20 mouse cellular contexts compared by ENCODE assay signal in the genomic region with DNA sequence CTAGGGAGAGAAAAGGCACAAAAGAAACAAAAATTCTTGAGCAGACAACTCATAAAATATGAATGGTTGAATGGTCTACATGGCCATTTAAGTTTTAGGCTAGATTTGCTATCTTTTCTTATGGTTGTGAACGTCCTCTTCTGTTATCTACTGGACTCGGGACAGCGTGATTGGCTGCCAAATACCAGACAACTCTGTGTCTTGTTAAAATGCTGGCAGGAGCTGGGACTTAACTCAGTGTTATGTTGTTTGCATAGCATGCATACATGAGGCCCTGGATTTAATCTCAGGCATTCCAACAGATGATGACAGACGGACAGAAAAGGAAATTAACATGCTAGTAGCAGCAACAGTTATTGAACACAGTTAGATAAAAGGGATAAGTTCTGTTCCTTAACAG.
A peak's percentile ranks its signal among the peaks of the same experiment; 100 is the strongest.
DNase-seq lines count a peak whose midpoint lies in the region; ATAC-seq and TF ChIP-seq lines count a peak whose summit lies in the region.
"Had no signal": no experiment of that assay in that cellular context is flagged by ENCODE, and none has a peak within 500 bp of the region (broad histone marks: within the 10 kb centered on the region; RNA-seq: fewer than 3 reads in every experiment).

No protein-coding gene starts in this region.

- no peak for TF ChIP-seq CTCF in layer of hippocampus, adult 2 months (conservative IDR thresholded peaks at IDR 0.05)

- H3K27me3 ChIP-seq in embryonic facial prominence, embryonic 14.5 days (replicated peaks; ENCODE audit: control insufficient read depth, insufficient read depth, low read length), result no peaks in the 10 kb centered on the region
- H3K27me3 ChIP-seq in embryonic facial prominence, embryonic 10.5 days (replicated peaks; ENCODE audit: low read depth, poor library complexity, severe bottlenecking), result no peaks in the 10 kb centered on the region
- no peaks in the 10 kb centered on the region for H3K27me3 ChIP-seq in heart, embryonic 16.5 days (ENCODE audit: control insufficient read depth, insufficient read depth, low read length)
- H3K27me3 ChIP-seq: embryonic facial prominence, embryonic 12.5 days; limb, embryonic 12.5 days; liver, embryonic 13.5 days had no signal

- H3K4me1 ChIP-seq in embryonic facial prominence, embryonic 14.5 days (ENCODE audit: control insufficient read depth, insufficient read depth, low read length), result peaks cover 5% of the 10 kb centered on the region
- peaks cover 7% of the 10 kb centered on the region for H3K4me1 ChIP-seq in embryonic facial prominence, embryonic 10.5 days
- peaks cover 53% of the 10 kb centered on the region for H3K4me1 ChIP-seq in heart, embryonic 16.5 days (ENCODE audit: control insufficient read depth, insufficient read depth, low read length)

- no peaks in the 10 kb centered on the region for H3K9me3 ChIP-seq in embryonic facial prominence, embryonic 14.5 days (ENCODE audit: control insufficient read depth, low read length)
- no peaks in the 10 kb centered on the region for H3K9me3 ChIP-seq in embryonic facial prominence, embryonic 10.5 days
- H3K9me3 ChIP-seq in heart, embryonic 16.5 days (replicated peaks; ENCODE audit: control insufficient read depth, low read length), result no peaks in the 10 kb centered on the region; the same call in 1 of the 2 replicates
- H3K9me3 ChIP-seq: embryonic facial prominence, embryonic 12.5 days; limb, embryonic 12.5 days; liver, embryonic 13.5 days; midbrain, embryonic 10.5 days had no signal

- no peak overlapping the region for H3K4me2 ChIP-seq in embryonic facial prominence, embryonic 14.5 days (ENCODE audit: low read depth, low read length)
- no peak overlapping the region; the same call in 1 of the 2 replicates for H3K4me2 ChIP-seq in heart, embryonic 16.5 days (ENCODE audit: low read depth, low read length)
- H3K4me2 ChIP-seq: embryonic facial prominence, embryonic 12.5 days; limb, embryonic 12.5 days; liver, embryonic 13.5 days had no signal

- 58% methylated on average over 4 of the region's 4 CpGs for WGBS in embryonic facial prominence, embryonic 14.5 days
- 87% methylated on average over 4 of the region's 4 CpGs for WGBS in embryonic facial prominence, embryonic 10.5 days
- 18% methylated on average over 4 of the region's 4 CpGs for WGBS in heart, embryonic 16.5 days

- no peaks in the 10 kb centered on the region for H3K36me3 ChIP-seq in embryonic facial prominence, embryonic 14.5 days (ENCODE audit: control insufficient read depth, insufficient read depth, low read length)
- H3K36me3 ChIP-seq in embryonic facial prominence, embryonic 10.5 days (replicated peaks), result no peaks in the 10 kb centered on the region
- peaks cover 15% of the 10 kb centered on the region for H3K36me3 ChIP-seq in heart, embryonic 16.5 days (ENCODE audit: control insufficient read depth, insufficient read depth)
- H3K36me3 ChIP-seq: embryonic facial prominence, embryonic 12.5 days; limb, embryonic 12.5 days; liver, embryonic 13.5 days; midbrain, embryonic 10.5 days had no signal

- no peak overlapping the region for H3K27ac ChIP-seq in embryonic facial prominence, embryonic 14.5 days (replicated peaks; ENCODE audit: low read depth, low read length)
- H3K27ac ChIP-seq in embryonic facial prominence, embryonic 10.5 days (replicated peaks), result no peak overlapping the region
- H3K27ac ChIP-seq in layer of hippocampus, adult 2 months, result 0 out of 2 replicates have a peak overlapping the region, but pooled peaks have one; percentile 25
- H3K27ac ChIP-seq in heart, embryonic 16.5 days (ENCODE audit: low read length), result peak overlapping the region; percentile 83
- H3K27ac ChIP-seq: embryonic facial prominence, embryonic 12.5 days; limb, embryonic 12.5 days; liver, embryonic 13.5 days; macrophage; midbrain, embryonic 10.5 days had no signal

- H3K9ac ChIP-seq in embryonic facial prominence, embryonic 14.5 days (ENCODE audit: low read depth, low read length), result no peak overlapping the region
- H3K9ac ChIP-seq in heart, embryonic 16.5 days (ENCODE audit: low read length), result no peak overlapping the region
- H3K9ac ChIP-seq: embryonic facial prominence, embryonic 12.5 days; limb, embryonic 12.5 days; liver, embryonic 13.5 days had no signal

- H3K4me3 ChIP-seq in embryonic facial prominence, embryonic 14.5 days (ENCODE audit: low read depth, low read length), result no peak overlapping the region
- no peak overlapping the region for H3K4me3 ChIP-seq in embryonic facial prominence, embryonic 10.5 days
- H3K4me3 ChIP-seq in layer of hippocampus, adult 2 months, result no peak overlapping the region
- H3K4me3 ChIP-seq in heart, embryonic 16.5 days (ENCODE audit: low read length), result no peak overlapping the region
- H3K4me3 ChIP-seq: embryonic facial prominence, embryonic 12.5 days; limb, embryonic 12.5 days; liver, embryonic 13.5 days; midbrain, embryonic 10.5 days had no signal

- intact Hi-C loops in left cerebral cortex, postnatal 10 days (cut with DNase I), result no loop called here

- DNase-seq in embryonic facial prominence, embryonic 14.5 days (ENCODE audit: low spot score), result peak; percentile 24
- DNase-seq in embryonic facial prominence, embryonic 10.5 days (ENCODE audit: low spot score), result no peak
- DNase-seq in layer of hippocampus, adult 2 months (ENCODE audit: low spot score in 2 of 2), result no peak
- no peak for DNase-seq in layer of hippocampus, postnatal 25 days (ENCODE audit: extremely low spot score in 1 of 2, low spot score in 1 of 2)
- peak; percentile 47 for DNase-seq in adipocyte (ENCODE audit: low spot score)
- DNase-seq in left cerebral cortex, postnatal 10 days (ENCODE audit: extremely low spot score in 1 of 2, low spot score in 2 of 2), result no peak
- DNase-seq in thymus, postnatal 25 days, result no peak
- DNase-seq: adrenal gland, postnatal 14 days; cerebellum, adult 9-11 months; kidney, adult 8-10 months; kidney, postnatal 36 days; layer of hippocampus, adult 9-11 months; liver, embryonic 13.5 days had no signal

- no peak for ATAC-seq in embryonic facial prominence, embryonic 14.5 days (ENCODE audit: low read depth)
- peak; percentile 62 for ATAC-seq in heart, embryonic 16.5 days (replicated peaks; ENCODE audit: extremely low read depth, insufficient read depth, low FRiP score)
- ATAC-seq: activated CD4-positive, CD25-positive, alpha-beta regulatory T cell, adult 4 months; forebrain, embryonic 16.5 days had no signal

Comparison
In these comparisons a context has a peak if more than half of its experiments do, and no peak if none do; other contexts are left out.
1. DNase-seq: peak in embryonic facial prominence, embryonic 14.5 days (single experiment) and adipocyte (single experiment); none in embryonic facial prominence, embryonic 10.5 days (single experiment), layer of hippocampus, adult 2 months (0 of 2), layer of hippocampus, postnatal 25 days (0 of 2), left cerebral cortex, postnatal 10 days (0 of 2) and thymus, postnatal 25 days (single experiment).
2. H3K27ac ChIP-seq: peak in layer of hippocampus, adult 2 months (single experiment) and heart, embryonic 16.5 days (single experiment); none in embryonic facial prominence, embryonic 14.5 days (single experiment) and embryonic facial prominence, embryonic 10.5 days (single experiment).